In the genomic region with DNA sequence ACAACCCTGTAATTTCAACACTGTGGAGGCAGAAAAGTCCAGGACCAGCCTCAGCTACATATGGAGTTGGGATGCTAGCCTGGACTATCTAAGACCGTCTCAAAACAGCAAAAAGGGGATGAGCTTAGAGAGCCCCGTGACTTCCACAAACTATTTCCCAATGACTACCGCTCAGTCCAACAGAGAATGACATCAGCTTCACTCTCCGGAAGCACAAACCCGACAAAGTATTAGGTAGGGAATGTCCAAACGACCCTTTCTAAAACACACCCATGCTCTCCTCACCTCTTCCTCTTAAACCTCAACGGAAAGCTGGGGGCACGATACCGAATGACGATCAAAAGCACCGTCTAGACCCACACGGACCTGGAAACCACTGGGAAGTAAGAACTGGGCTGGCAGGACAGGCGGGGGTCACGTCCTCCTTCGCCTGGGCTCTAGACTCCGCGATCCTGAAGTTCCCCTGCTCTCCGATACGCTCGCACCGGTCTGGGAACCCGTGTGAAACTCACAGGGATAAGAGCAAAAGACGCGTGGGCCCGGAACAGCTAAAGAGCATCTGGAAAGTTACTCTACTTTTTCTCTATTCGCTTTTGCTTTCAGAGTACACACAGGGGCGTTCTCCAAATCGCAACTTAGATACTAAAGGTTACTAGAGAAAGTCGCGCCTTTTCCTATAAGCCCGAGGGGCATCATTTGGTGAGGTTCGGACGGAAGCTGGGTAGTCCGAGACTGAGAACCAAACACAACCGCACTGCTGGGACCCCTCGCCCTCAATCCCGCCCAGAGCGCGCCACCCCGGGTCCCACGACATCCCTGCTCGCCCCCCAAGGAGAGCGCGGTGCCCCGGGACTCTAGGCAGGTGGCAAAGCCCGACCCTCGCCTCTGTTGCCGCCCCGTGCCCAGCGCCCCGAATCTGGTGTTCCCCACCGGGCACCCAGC, we compare ENCODE assay signal across 8 mouse cellular contexts.
A peak's percentile ranks its signal among the peaks of the same experiment; 100 is the strongest.
DNase-seq lines count a peak whose midpoint lies in the region; ATAC-seq lines count a peak whose summit lies in the region.

No protein-coding gene starts in this region.

- no peaks in the 10 kb centered on the region for H3K27me3 ChIP-seq in heart, embryonic 12.5 days (replicated peaks)
- H3K27me3 ChIP-seq in kidney, embryonic 16.5 days (ENCODE audit: insufficient read depth, low read length) = no peaks in the 10 kb centered on the region

- DNase-seq in urinary bladder, adult 2 months (ENCODE audit: low spot score) = peak; percentile 51
- no peak for DNase-seq in urinary bladder, postnatal 4 days (ENCODE audit: low spot score in 2 of 2)
- peak; percentile 76 for DNase-seq in embryo, embryonic 11 days
- DNase-seq in lung, postnatal 4 days = peak; percentile 60 to 66
- DNase-seq in retina, postnatal 1 day = peak; percentile 60
- DNase-seq in layer of hippocampus, adult 8-10 months (ENCODE audit: low spot score in 2 of 2) = no peak

- WGBS in heart, embryonic 12.5 days = 1% methylated on average over 52 of the region's 52 CpGs
- WGBS in kidney, embryonic 16.5 days = under 1% methylated on average over 52 of the region's 52 CpGs

- H3K27ac ChIP-seq in heart, embryonic 12.5 days (ENCODE audit: poor library complexity, severe bottlenecking) = peak overlapping the region; percentile 79
- H3K27ac ChIP-seq in kidney, embryonic 16.5 days (ENCODE audit: low read length) = peak overlapping the region; percentile 90

- no peaks in the 10 kb centered on the region; the same call in 1 of the 2 replicates for H3K9me3 ChIP-seq in heart, embryonic 12.5 days (replicated peaks)
- H3K9me3 ChIP-seq in kidney, embryonic 16.5 days (ENCODE audit: low read length) = peaks cover 5% of the 10 kb centered on the region; the same call in 1 of the 2 replicates

- ATAC-seq in heart, embryonic 12.5 days (ENCODE audit: insufficient number of reproducible peaks, low FRiP score) = peak; percentile 67
- ATAC-seq in kidney, embryonic 16.5 days (ENCODE audit: low FRiP score, low TSS enrichment) = peak; percentile 71

- peaks cover 14% of the 10 kb centered on the region; the same call in 1 of the 2 replicates for H3K36me3 ChIP-seq in heart, embryonic 12.5 days
- peaks cover 5% of the 10 kb centered on the region; the same call in 1 of the 2 replicates for H3K36me3 ChIP-seq in kidney, embryonic 16.5 days (ENCODE audit: insufficient read depth, low read length)

- H3K4me2 ChIP-seq in heart, embryonic 12.5 days = peak overlapping the region; percentile 88
- H3K4me2 ChIP-seq in kidney, embryonic 16.5 days (replicated peaks; ENCODE audit: low read depth, low read length) = peak overlapping the region; percentile 58

- H3K4me3 ChIP-seq in heart, embryonic 12.5 days = peak overlapping the region; percentile 94
- peak overlapping the region; percentile 82 for H3K4me3 ChIP-seq in kidney, embryonic 16.5 days (ENCODE audit: low read length)

- H3K9ac ChIP-seq in heart, embryonic 12.5 days = peak overlapping the region; percentile 96
- peak overlapping the region; percentile 88 for H3K9ac ChIP-seq in kidney, embryonic 16.5 days (replicated peaks; ENCODE audit: low read length)

- H3K4me1 ChIP-seq in heart, embryonic 12.5 days (replicated peaks) = peaks cover 17% of the 10 kb centered on the region; the same call in 1 of the 2 replicates
- peaks cover 41% of the 10 kb centered on the region for H3K4me1 ChIP-seq in kidney, embryonic 16.5 days (ENCODE audit: insufficient read depth, low read length)

Comparison
In these comparisons a context has a peak if more than half of its experiments do, and no peak if none do; other contexts are left out.
1. DNase-seq: peak in urinary bladder, adult 2 months (single experiment), embryo, embryonic 11 days (single experiment), lung, postnatal 4 days (2 of 2) and retina, postnatal 1 day (single experiment); none in urinary bladder, postnatal 4 days (0 of 2) and layer of hippocampus, adult 8-10 months (0 of 2).